Mouse (Mus musculus) small intestine, adult 2 months (tissue): ENCODE measurements around the gene Rnf217. TPM values are rescaled to one million over a fixed set of nuclear protein-coding genes. Genes with fewer than 3 reads are reported as not detected.

Source experiments
- H3K27ac ChIP-seq: fragments of 200-500 bp; 2 replicates; pipeline ENCODE4 v1.5.1; 2012; ENCODE audit warnings: low read depth, low read length, control low read depth, inconsistent platforms; ENCODE audit not compliant: insufficient read depth
- H3K27me3 ChIP-seq: fragments of 200-500 bp; 2 replicates; pipeline ENCODE4 v1.6.1; 2012; ENCODE audit warnings: mild to moderate bottlenecking, moderate library complexity, low read length, inconsistent platforms; ENCODE audit not compliant: control insufficient read depth, insufficient read depth
- H3K36me3 ChIP-seq: fragments of 200-500 bp; 2 replicates; pipeline ENCODE4 v1.6.1; 2012; ENCODE audit warnings: mild to moderate bottlenecking, low read length, control low read depth, inconsistent platforms; ENCODE audit not compliant: control insufficient read depth, insufficient read depth
- H3K4me1 ChIP-seq: fragments of 200-500 bp; 2 replicates; pipeline ENCODE4 v1.6.1; 2012; ENCODE audit warnings: low read length, inconsistent platforms, mixed read lengths; ENCODE audit not compliant: control insufficient read depth, insufficient read depth, insufficient read length
- H3K4me3 ChIP-seq: fragments of 200-500 bp; 2 replicates; pipeline ENCODE4 v1.5.1; 2012; ENCODE audit warnings: low read depth, mild to moderate bottlenecking, control low read depth, inconsistent platforms, low read length, moderate library complexity
- CTCF ChIP-seq: fragments of 200-500 bp; IDR thresholded peaks from 2 replicates; pipeline ENCODE4 v1.5.1; 2012; ENCODE audit warnings: low read depth, mild to moderate bottlenecking, control low read depth, inconsistent platforms, low read length, moderate library complexity, mixed read lengths; ENCODE audit not compliant: insufficient replicate concordance, insufficient read length; ENCODE audit errors: extremely low read depth
- POLR2A ChIP-seq: fragments of 200-500 bp; IDR thresholded peaks from 2 replicates; pipeline ENCODE4 v1.6.1; 2012; ENCODE audit warnings: low read depth, mild to moderate bottlenecking, control low read depth, inconsistent platforms, low read length, moderate library complexity
- WGBS: fragments of 180-500 bp; shearing (Covaris S2); methylation state at CpG from one replicate; pipeline ENCODE4 v1.1.7; 2018; 5-methylcytosine and 5-hydroxymethylcytosine counted together
- polyA plus RNA-seq: library from polyadenylated mRNA; depleted of rRNA; stranded (reverse); fragments of >200 nt; gene quantifications from 2 replicates; pipeline ENCODE4 v1.2.3, GENCODE M21; 2012

The Rnf217 gene
- polyA plus RNA-seq, 1 experiment = 0.74 TPM

DNA sequence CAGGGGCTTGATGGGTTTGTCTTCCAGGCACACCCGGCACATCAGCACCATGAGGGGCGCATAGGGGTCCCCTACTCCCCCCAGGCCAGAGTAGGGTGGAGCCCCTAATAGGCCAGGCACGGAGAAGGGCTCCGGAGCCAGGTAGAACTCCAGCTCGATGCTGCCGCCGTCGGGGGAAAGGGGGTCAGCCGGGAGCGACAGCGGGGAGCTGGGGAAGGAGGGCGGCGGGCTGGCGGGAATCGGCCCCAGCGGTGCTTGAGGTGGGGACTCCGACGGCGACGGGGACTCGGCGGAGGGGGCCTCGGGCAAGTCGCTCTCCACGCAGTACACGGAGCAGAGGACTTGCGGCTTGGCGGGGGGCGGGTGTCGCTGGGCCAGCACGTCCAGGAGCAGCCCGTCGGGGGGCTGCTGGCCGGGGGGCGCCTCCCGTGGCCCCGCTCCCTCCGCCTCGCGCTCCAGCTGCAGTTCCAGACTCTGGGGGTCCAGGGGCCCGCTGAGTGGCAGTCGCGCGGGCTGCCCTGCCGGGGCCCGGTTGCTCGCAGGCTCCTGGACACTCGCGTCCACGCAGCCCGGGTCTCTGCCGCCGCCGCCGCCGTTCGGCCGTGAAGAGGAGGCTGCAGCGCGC lies 431 bp downstream of the Rnf217 start:
- H3K27me3 ChIP-seq = no peaks in the 10 kb centered on the region
- WGBS = 2% methylated on average over 58 of the region's 60 CpGs
- H3K4me3 ChIP-seq = peak overlapping the region; percentile 78
- H3K4me1 ChIP-seq = peaks cover 3% of the 10 kb centered on the region
- no peak for TF ChIP-seq CTCF
- no peak for TF ChIP-seq POLR2A
- no peak overlapping the region for H3K27ac ChIP-seq
- no peaks in the 10 kb centered on the region for H3K36me3 ChIP-seq

DNA sequence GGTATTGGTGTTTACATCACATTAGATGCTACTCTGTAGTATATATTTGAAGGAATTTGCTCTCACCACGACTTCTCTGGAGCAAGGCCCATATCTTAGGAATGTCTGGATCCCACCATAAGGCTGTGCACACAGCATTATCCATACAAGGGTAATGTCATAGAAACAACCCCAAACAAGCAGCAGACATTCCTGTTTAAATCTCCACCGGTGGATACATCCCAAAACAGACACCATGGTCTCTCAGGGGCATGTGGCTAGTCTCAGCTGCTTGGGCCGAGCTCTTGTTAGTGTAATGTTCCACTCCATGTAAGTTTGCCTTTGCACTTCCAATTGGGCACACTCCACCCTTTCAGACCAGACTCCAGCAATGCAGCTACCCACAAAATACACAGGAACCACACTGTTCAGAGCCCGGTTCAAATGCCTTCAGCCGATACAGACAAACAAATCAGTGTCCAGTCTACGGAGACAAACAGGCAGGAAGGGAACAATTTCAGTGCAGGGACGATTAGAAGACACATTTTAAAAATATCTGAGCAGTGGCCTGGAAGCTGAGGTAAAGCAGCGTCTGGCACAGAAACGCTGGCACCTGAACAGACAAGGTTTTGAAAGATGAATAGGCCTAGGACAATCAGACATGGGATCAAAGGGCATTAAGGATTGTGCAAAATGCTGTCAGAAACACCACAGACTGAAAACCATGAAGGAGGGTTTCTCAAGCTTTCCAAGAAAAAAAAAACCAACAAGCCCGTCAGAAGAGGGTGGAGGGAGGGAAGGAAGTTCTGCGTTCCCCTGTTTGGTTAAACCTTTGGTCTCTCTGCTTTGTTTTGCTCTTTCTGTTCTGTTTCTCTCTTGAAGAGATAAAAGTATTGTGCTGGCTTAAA lies 1.8 kb downstream of the Rnf217 start:
- Histone ChIP-seq H3K27ac (no peak overlapping the region), H3K4me3 (no peak overlapping the region), H3K36me3 (no peaks in the 10 kb centered on the region), H3K4me1 (peaks cover 3% of the 10 kb centered on the region), H3K27me3 (no peaks in the 10 kb centered on the region)
- WGBS = 11% methylated on average over 11 of the region's 11 CpGs
- TF ChIP-seq CTCF (no peak), POLR2A (no peak)

DNA sequence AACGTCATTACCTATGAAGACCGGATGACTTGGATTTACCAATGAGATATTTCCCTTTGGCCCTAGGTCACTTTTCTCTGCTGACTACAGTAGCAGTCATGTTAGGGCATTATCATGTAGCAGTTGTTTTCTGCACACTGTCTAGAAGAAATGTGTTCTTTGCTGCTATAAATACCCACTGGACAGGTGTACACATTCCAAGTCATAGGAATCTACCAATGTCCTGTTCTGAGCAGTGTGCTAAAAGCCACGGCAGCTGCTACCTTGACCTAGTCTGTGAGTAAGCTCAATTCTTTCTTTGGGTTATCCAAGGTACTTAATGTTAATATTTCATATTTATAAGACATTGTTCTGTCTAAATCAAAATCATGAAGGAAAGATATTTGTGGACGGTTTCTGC lies 5.1 kb downstream of the Rnf217 start:
- Histone ChIP-seq H3K27ac (no peak overlapping the region), H3K36me3 (no peaks in the 10 kb centered on the region), H3K4me3 (no peak overlapping the region), H3K27me3 (no peaks in the 10 kb centered on the region), H3K4me1 (peaks cover 3% of the 10 kb centered on the region)
- WGBS = 86% methylated on average over 4 of the region's 4 CpGs
- TF ChIP-seq POLR2A (no peak), CTCF (no peak)

DNA sequence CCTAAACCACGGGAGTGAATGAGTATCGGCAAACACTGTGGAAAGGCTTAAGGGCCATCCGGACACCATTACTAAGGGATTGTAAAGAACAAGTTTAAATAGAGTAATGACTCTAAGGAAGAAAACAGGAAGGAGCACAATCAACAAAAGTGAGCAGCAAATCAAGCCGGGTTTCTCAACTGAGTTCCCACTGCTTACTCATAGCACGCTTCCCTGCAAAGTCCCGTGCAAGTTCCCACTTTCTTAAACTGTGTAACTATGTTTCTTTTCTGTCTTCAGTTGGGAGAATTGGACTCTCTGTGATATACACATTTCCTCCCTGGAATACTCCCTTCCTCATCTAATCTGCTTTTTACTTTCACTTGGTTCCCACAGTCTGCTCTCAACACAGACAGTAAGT lies 8.9 kb downstream of the Rnf217 start:
- Histone ChIP-seq H3K4me1 (peaks cover 2% of the 10 kb centered on the region; the same call in 1 of the 2 replicates), H3K27me3 (no peaks in the 10 kb centered on the region), H3K36me3 (no peaks in the 10 kb centered on the region), H3K27ac (no peak overlapping the region), H3K4me3 (no peak overlapping the region)
- 85% methylated on average over 6 of the region's 6 CpGs for WGBS
- no peak for TF ChIP-seq POLR2A
- TF ChIP-seq CTCF = no peak

DNA sequence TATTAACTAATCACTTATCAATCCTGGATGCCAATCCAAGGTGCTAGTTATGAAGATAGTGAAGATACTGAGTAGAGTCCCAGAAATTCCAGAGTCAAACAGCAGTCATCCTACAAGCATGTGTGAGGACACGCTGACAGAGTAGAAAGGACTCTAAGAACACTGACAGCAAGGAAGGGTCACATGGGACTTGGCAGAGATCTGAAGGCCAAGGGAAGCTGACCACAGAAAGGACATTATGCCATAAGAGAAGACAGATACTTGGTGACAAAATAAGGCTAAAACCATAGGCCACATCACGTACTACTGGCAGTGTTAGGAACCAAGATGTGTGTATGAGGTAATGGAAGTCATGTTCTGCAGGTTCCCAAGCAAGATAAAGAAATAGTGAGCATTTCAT lies 11.1 kb downstream of the Rnf217 start:
- no peak for TF ChIP-seq CTCF
- no peak for TF ChIP-seq POLR2A
- WGBS = 84% methylated on average over 2 of the region's 2 CpGs

DNA sequence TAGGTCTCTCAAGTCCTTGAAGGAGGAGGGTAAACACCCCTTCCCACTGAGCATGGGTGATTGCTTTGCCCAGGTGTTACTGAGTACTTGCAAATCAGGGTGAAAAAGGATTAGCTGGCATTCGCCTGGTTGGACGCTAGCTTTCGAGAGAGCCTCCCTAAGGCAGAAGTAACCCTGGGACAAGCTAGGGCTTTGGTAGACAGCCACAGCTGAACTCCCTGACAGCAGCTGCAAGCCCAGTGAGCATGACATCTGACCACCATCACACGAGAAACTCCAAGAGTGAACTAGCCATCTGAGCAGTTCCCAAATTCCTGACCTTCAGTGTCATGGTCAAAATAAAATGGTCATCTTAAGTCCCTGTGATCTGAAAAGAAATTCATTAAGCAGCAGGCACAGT lies 12.2 kb downstream of the Rnf217 start:
- Histone ChIP-seq H3K27me3 (no peaks in the 10 kb centered on the region), H3K4me3 (no peak overlapping the region), H3K4me1 (peaks cover 5% of the 10 kb centered on the region; the same call in 1 of the 2 replicates), H3K27ac (no peak overlapping the region), H3K36me3 (no peaks in the 10 kb centered on the region)
- TF ChIP-seq CTCF (no peak), POLR2A (no peak)
- WGBS = 74% methylated on average over 4 of the region's 4 CpGs

More for the DNA sequence above, 11.1 kb downstream of the Rnf217 start:
- H3K27ac ChIP-seq = no peak overlapping the region
- no peak overlapping the region for H3K4me3 ChIP-seq
- no peaks in the 10 kb centered on the region for H3K36me3 ChIP-seq
- peaks cover 2% of the 10 kb centered on the region; the same call in 1 of the 2 replicates for H3K4me1 ChIP-seq
- H3K27me3 ChIP-seq = no peaks in the 10 kb centered on the region

DNA sequence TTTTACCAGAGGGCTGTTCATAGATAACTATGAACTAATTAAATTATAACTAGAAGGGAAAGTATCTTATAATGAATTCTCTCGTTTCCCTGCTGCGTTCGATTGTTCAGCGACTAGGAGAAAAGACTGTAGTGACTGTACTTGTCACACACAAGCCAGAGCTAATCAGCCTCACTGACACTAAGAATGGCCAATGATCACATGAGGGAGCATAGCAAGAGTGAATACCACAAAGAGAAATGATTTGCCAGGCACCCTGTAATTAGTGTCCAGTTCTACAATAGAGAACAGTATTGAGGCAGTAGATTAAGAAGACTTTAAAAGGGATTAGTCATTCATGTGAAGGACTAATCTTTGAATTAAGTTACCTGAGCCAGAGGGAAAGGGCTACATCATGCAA lies 13.7 kb downstream of the Rnf217 start:
- no peak overlapping the region for H3K4me3 ChIP-seq
- H3K27me3 ChIP-seq = no peaks in the 10 kb centered on the region
- peaks cover 5% of the 10 kb centered on the region; the same call in 1 of the 2 replicates for H3K4me1 ChIP-seq
- H3K36me3 ChIP-seq = no peaks in the 10 kb centered on the region
- no peak for TF ChIP-seq POLR2A
- no peak for TF ChIP-seq CTCF
- WGBS = 87% methylated on average over 4 of the region's 4 CpGs
- H3K27ac ChIP-seq = no peak overlapping the region
